Mouse (Mus musculus) neural tube, embryonic 15.5 days (tissue): Measurements from ENCODE around the gene Fam25c. TPM values are rescaled to one million over a fixed set of nuclear protein-coding genes. Genes with fewer than 3 reads are reported as not detected.
"Not testable (repeated sequence)": the region's sequence is repeated elsewhere in the genome, so short reads cannot be mapped to it uniquely, and the experiment has no call there.

Experiments used
- ATAC-seq: fragments of 200-750 bp; cut with Nextera tagmentation; 2 replicates; pipeline ENCODE4 v1.8.0; 2017; ENCODE audit warnings: mild to moderate bottlenecking, moderate TSS enrichment, moderate library complexity; ENCODE audit not compliant: low FRiP score
- H3K27ac ChIP-seq: fragments of 300-500 bp; sonication (generic); replicated peaks from 2 replicates; pipeline ENCODE4 v1.5.1; 2015; ENCODE audit warnings: mild to moderate bottlenecking, inconsistent platforms
- H3K27me3 ChIP-seq: fragments of 300-500 bp; sonication (generic); replicated peaks from 2 replicates; pipeline ENCODE4 v1.6.1; 2015; ENCODE audit warnings: inconsistent platforms
- H3K36me3 ChIP-seq: fragments of 300-500 bp; sonication (generic); 2 replicates; pipeline ENCODE4 v1.6.1; 2015; ENCODE audit warnings: inconsistent platforms
- H3K4me1 ChIP-seq: fragments of 300-500 bp; sonication (generic); 2 replicates; pipeline ENCODE4 v1.6.1; 2015; ENCODE audit warnings: inconsistent platforms
- H3K4me2 ChIP-seq: fragments of 300-500 bp; sonication (generic); 2 replicates; pipeline ENCODE4 v1.6.1; 2015; ENCODE audit warnings: inconsistent platforms, mild to moderate bottlenecking, moderate library complexity
- H3K4me3 ChIP-seq: fragments of 300-500 bp; sonication (generic); replicated peaks from 2 replicates; pipeline ENCODE4 v1.5.1; 2015; ENCODE audit warnings: mild to moderate bottlenecking, inconsistent platforms
- H3K9ac ChIP-seq: fragments of 300-500 bp; sonication (generic); replicated peaks from 2 replicates; pipeline ENCODE4 v1.6.1; 2015; ENCODE audit warnings: mild to moderate bottlenecking, inconsistent platforms
- H3K9me3 ChIP-seq: fragments of 300-500 bp; sonication (generic); replicated peaks from 2 replicates; pipeline ENCODE4 v1.6.1; 2016; ENCODE audit warnings: inconsistent platforms
- WGBS: fragments of 180-500 bp; shearing (Covaris S2); methylation state at CpG from one replicate; pipeline ENCODE4 v1.1.7; 2015; ENCODE audit warnings: mixed read lengths; 5-methylcytosine and 5-hydroxymethylcytosine counted together
- polyA plus RNA-seq: library from polyadenylated mRNA; unstranded; fragments of >200 nt; fragmentation: Nextera tagmentation; extraction: Ambion mirVana; gene quantifications from 2 replicates; pipeline ENCODE4 v1.2.1, GENCODE M21; 2015

Fam25c gene
- polyA plus RNA-seq, 1 experiment from 2014 or later = not detected

GRCm38 (mm10) chr14:34317431-34317830, 37.8 kb downstream of the Fam25c start:
- ATAC-seq = no peak
- Histone ChIP-seq H3K4me3 (no peak overlapping the region), H3K27ac (no peak overlapping the region), H3K9me3 (no peaks in the 10 kb centered on the region), H3K27me3 (no peaks in the 10 kb centered on the region), H3K9ac (no peak overlapping the region), H3K36me3 (peaks cover 23% of the 10 kb centered on the region), H3K4me2 (no peak overlapping the region), H3K4me1 (peaks cover 25% of the 10 kb centered on the region)
- WGBS = 87% methylated on average over 3 of the region's 3 CpGs

GRCm38 (mm10) chr14:34316346-34316745, 38.9 kb downstream of the Fam25c start:
- H3K4me1 ChIP-seq = peaks cover 30% of the 10 kb centered on the region
- WGBS = 92% methylated on average over 2 of the region's 2 CpGs
- H3K4me3 ChIP-seq = no peak overlapping the region
- peaks cover 20% of the 10 kb centered on the region for H3K36me3 ChIP-seq
- H3K27me3 ChIP-seq = no peaks in the 10 kb centered on the region
- H3K27ac ChIP-seq = no peak overlapping the region
- ATAC-seq = no peak
- H3K9me3 ChIP-seq = no peaks in the 10 kb centered on the region
- H3K4me2 ChIP-seq = no peak overlapping the region
- no peak overlapping the region for H3K9ac ChIP-seq

GRCm38 (mm10) chr14:34314796-34315195, 40.4 kb downstream of the Fam25c start:
- H3K4me1 ChIP-seq = peaks cover 33% of the 10 kb centered on the region
- no peaks in the 10 kb centered on the region for H3K27me3 ChIP-seq
- no peaks in the 10 kb centered on the region for H3K9me3 ChIP-seq
- WGBS = 81% methylated on average over 3 of the region's 3 CpGs
- ATAC-seq = no peak
- H3K9ac ChIP-seq = no peak overlapping the region
- H3K4me3 ChIP-seq = no peak overlapping the region
- H3K4me2 ChIP-seq = peak overlapping the region; percentile 77
- no peak overlapping the region for H3K27ac ChIP-seq
- H3K36me3 ChIP-seq = peaks cover 9% of the 10 kb centered on the region

GRCm38 (mm10) chr14:34314383-34314782, 40.9 kb downstream of the Fam25c start:
- Histone ChIP-seq H3K4me3 (peak overlapping the region; percentile 97; the same call in 1 of the 2 replicates), H3K4me1 (peaks cover 35% of the 10 kb centered on the region), H3K4me2 (peak overlapping the region; percentile 77)
- not testable (repeated sequence) for H3K27me3 ChIP-seq, H3K9ac ChIP-seq, H3K27ac ChIP-seq, H3K9me3 ChIP-seq, H3K36me3 ChIP-seq, ATAC-seq
- 93% methylated on average over 8 of the region's 8 CpGs for WGBS

GRCm38 (mm10) chr14:34313612-34314011, 41.6 kb downstream of the Fam25c start:
- ATAC-seq = no peak
- Histone ChIP-seq H3K4me1 (peaks cover 36% of the 10 kb centered on the region), H3K9me3 (no peaks in the 10 kb centered on the region), H3K9ac (no peak overlapping the region), H3K36me3 (peaks cover 4% of the 10 kb centered on the region; the same call in 1 of the 2 replicates), H3K27me3 (no peaks in the 10 kb centered on the region), H3K4me2 (peak overlapping the region; percentile 77), H3K27ac (no peak overlapping the region), H3K4me3 (peak overlapping the region; percentile 97; the same call in 1 of the 2 replicates)
- WGBS = 87% methylated on average over 3 of the region's 3 CpGs

- H3K4me3 ChIP-seq = peak overlapping the region; percentile 97
- H3K4me2 ChIP-seq = peak overlapping the region; percentile 77
- peak overlapping the region; percentile 96 for H3K9ac ChIP-seq
- no peak for ATAC-seq
- no peaks in the 10 kb centered on the region for H3K9me3 ChIP-seq
- no peak overlapping the region; the same call in 1 of the 2 replicates for H3K27ac ChIP-seq
- H3K36me3 ChIP-seq = 0 out of 2 replicates have a peak, but pooled peaks cover 4% of the 10 kb centered on the region
- 7% methylated on average over 6 of the region's 6 CpGs for WGBS
- no peaks in the 10 kb centered on the region for H3K27me3 ChIP-seq
- peaks cover 36% of the 10 kb centered on the region for H3K4me1 ChIP-seq
Observed at GRCm38 (mm10) chr14:34312339-34313048, 42.7 kb downstream of the Fam25c start.

DNA sequence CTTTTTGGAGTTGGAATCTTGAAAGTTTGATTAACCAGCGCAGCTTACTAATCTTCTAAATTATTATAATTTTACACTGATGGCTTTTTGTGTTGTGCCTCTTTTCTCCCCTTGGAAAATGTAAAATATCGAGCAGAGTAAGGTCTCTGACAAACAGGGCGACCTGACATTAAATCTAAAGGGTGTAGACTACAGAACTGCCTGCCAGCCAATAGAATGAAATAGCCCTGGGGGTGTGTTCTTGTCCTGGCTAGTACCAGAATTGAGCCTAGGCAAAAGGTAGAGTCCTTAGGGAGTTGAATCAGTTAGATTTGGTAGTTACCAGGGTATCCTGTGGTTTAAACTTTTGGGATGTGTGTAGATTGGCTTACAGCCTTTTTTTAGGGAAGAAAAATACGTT, 43.5 kb downstream of the Fam25c start:
- Histone ChIP-seq H3K4me3 (peak overlapping the region; percentile 97), H3K27me3 (no peaks in the 10 kb centered on the region), H3K36me3 (0 out of 2 replicates have a peak, but pooled peaks cover 4% of the 10 kb centered on the region), H3K27ac (peak overlapping the region; percentile 96), H3K9ac (peak overlapping the region; percentile 96), H3K9me3 (no peaks in the 10 kb centered on the region), H3K4me2 (peak overlapping the region; percentile 77), H3K4me1 (peaks cover 36% of the 10 kb centered on the region)
- no peak for ATAC-seq
- 2% methylated on average over 4 of the region's 4 CpGs for WGBS

- ATAC-seq = peak; percentile 36
- H3K9ac ChIP-seq = peak overlapping the region; percentile 96
- H3K4me2 ChIP-seq = peak overlapping the region; percentile 77
- no peaks in the 10 kb centered on the region for H3K9me3 ChIP-seq
- H3K27ac ChIP-seq = peak overlapping the region; percentile 96
- no peaks in the 10 kb centered on the region for H3K27me3 ChIP-seq
- H3K4me3 ChIP-seq = peak overlapping the region; percentile 97
- WGBS = under 1% methylated on average over 47 of the region's 47 CpGs
- peaks cover 36% of the 10 kb centered on the region for H3K4me1 ChIP-seq
- 0 out of 2 replicates have a peak, but pooled peaks cover 4% of the 10 kb centered on the region for H3K36me3 ChIP-seq
Observed at GRCm38 (mm10) chr14:34311021-34311631, 44.1 kb downstream of the Fam25c start.

GRCm38 (mm10) chr14:34310234-34310965, 44.8 kb downstream of the Fam25c start, which contains the start of the genes Shld2 and Glud1:
Gene Shld2 (minus strand): TSS chr14:34310493.
Gene Glud1 (plus strand): TSS chr14:34310727.
- Histone ChIP-seq H3K4me2 (peak within 1 kb of the TSS; percentile 77), H3K4me3 (peak within 1 kb of the TSS; percentile 97), H3K9me3 (no peaks in the 10 kb centered on the region), H3K9ac (peak within 1 kb of the TSS; percentile 96), H3K27ac (peak within 1 kb of the TSS; percentile 96), H3K27me3 (no peaks in the 10 kb centered on the region), H3K4me1 (peaks cover 36% of the 10 kb centered on the region), H3K36me3 (0 out of 2 replicates have a peak, but pooled peaks cover 4% of the 10 kb centered on the region)
- ATAC-seq = peak; percentile 93
- WGBS = under 1% methylated on average over 72 of the region's 100 CpGs

- ATAC-seq = no peak
Observed at GRCm38 (mm10) chr14:34309907-34310233, 45.4 kb downstream of the Fam25c start.

DNA sequence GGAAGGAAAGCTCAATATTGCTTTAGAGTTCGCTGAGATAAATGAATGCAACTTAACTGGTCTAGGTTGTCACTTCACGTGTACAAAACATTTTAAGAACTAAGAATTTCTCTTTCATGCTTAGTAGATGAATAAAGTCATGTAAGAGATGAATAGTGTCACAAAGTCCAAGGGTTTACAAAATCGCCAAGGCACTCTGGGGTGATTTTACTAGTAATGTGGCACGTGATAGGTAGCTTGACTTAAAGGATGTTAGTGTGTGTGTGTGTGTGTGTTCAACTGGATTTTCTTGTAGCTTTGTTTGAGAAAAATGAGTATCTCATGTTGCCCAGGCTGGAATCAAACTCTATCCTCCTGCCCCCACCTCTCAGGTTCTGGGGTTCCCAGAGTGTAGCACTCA, 46.0 kb downstream of the Fam25c start:
- Histone ChIP-seq H3K27ac (no peak overlapping the region), H3K4me2 (no peak overlapping the region; the same call in 1 of the 2 replicates), H3K4me3 (no peak overlapping the region), H3K27me3 (no peaks in the 10 kb centered on the region), H3K9ac (no peak overlapping the region; the same call in 1 of the 2 replicates), H3K4me1 (peaks cover 28% of the 10 kb centered on the region), H3K36me3 (0 out of 2 replicates have a peak, but pooled peaks cover 4% of the 10 kb centered on the region), H3K9me3 (no peaks in the 10 kb centered on the region)
- WGBS = 91% methylated on average over 4 of the region's 4 CpGs
- ATAC-seq = no peak

More at GRCm38 (mm10) chr14:34309907-34310233, 45.4 kb downstream of the Fam25c start:
- peak overlapping the region; percentile 77 for H3K4me2 ChIP-seq
- H3K9me3 ChIP-seq = no peaks in the 10 kb centered on the region
- WGBS = 12% methylated on average over 5 of the region's 5 CpGs
- peak overlapping the region; percentile 96 for H3K27ac ChIP-seq
- H3K9ac ChIP-seq = peak overlapping the region; percentile 96
- peak overlapping the region; percentile 97 for H3K4me3 ChIP-seq
- no peaks in the 10 kb centered on the region for H3K27me3 ChIP-seq
- H3K36me3 ChIP-seq = 0 out of 2 replicates have a peak, but pooled peaks cover 4% of the 10 kb centered on the region
- peaks cover 33% of the 10 kb centered on the region for H3K4me1 ChIP-seq
